Mouse (Mus musculus): Measurements from ENCODE around the gene Gm28845.
A peak's percentile ranks its signal among the peaks of the same experiment; 100 is the strongest.

Gene Gm28845

GRCm38 (mm10) chr1:65119438-65119837, at the start of gene Gm28845:
TSS of gene Gm28845 (minus strand) at chr1:65119558.
- DNase-seq (ENCODE audit: low read depth), result no peak

DNA sequence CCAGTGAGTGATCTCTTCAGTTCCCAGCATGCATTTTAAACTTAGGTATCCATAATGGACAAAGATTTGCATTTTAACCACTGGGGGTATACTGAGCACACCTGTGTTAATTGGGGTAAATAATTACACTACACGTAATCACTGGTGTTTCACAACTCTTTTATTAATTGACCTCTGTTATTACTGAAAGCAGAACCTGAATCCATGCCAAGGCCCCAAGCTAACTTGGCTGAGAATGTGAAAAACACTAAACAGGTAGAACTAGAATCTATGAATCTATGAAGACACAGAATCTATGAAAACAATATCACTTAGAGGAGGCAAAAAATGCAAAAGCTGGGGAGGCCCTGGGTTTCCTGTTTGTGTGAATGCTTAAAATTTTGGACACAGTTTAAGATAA, 48.1 kb upstream of the Gm28845 start:
- no peak for DNase-seq (ENCODE audit: low read depth)

DNA sequence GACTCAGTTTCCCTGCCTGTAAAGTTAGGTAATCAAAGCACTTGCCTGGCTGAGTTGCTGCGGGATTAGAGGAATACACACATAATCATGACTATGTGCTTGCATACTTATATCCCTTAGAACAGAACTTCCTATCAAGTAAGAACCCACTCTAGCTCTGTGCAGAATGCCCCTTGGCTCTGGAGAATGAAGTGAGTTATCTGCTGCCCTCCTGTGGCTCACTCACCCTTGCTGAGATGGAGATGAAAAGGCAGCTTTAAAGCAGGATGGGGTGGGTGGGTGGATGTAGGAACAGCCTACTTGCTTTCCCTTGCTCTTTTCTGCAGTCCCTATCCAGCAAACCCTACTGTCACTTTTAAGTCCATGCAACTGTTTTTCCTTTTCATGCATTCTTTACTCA, 42.9 kb upstream of the Gm28845 start:
- peak; percentile 48 for DNase-seq (ENCODE audit: low read depth)

- no peak for DNase-seq (ENCODE audit: low read depth)
These were observed 36.8 kb upstream of the Gm28845 start for GRCm38 (mm10) chr1:65156111-65156510.

DNA sequence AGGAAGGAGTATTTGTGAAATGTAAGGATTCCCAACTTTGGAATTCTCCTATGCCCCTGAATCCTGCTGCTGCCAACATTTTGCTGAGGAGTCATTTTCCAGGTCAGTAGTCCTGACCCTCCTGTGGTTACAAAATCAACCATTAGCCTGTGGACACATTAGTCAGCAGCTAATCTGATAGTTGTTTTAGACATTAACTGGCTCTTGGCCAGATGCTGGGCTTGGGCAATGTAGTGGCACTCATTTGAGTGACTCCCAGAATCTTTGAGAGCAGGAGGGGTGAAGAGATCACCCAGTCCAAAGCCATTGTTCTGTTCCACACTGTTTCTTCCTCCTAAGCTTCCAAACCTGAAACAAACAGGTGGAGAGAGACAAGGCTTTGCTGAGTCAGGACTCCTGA, 35.5 kb upstream of the Gm28845 start:
- DNase-seq (ENCODE audit: low read depth), result peak; percentile 90

GRCm38 (mm10) chr1:65147971-65148370, 28.6 kb upstream of the Gm28845 start:
- DNase-seq (ENCODE audit: low read depth), result no peak

DNA sequence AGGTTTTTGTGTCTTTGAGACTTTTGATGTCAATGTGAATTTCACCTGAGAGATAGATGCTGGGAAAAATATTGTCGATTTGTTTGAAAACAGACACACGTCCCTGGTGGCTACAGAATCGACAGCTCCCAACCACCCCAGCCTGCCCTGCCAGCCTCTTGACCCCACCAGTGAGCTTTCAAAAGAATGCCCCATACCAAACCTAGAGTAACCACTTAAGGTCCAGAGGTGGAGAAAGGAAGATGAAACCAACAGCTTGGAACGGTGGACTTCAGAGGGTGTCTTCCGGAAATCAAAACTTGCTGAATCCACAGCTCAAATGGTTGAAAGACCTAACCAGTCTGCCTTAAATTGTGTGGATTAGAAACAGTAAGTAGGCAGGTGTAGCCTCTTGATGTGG, 28.0 kb upstream of the Gm28845 start:
- no peak for DNase-seq (ENCODE audit: low read depth)

GRCm38 (mm10) chr1:65146601-65147000, 27.2 kb upstream of the Gm28845 start:
- DNase-seq (ENCODE audit: low read depth), result peak; percentile 77

DNA sequence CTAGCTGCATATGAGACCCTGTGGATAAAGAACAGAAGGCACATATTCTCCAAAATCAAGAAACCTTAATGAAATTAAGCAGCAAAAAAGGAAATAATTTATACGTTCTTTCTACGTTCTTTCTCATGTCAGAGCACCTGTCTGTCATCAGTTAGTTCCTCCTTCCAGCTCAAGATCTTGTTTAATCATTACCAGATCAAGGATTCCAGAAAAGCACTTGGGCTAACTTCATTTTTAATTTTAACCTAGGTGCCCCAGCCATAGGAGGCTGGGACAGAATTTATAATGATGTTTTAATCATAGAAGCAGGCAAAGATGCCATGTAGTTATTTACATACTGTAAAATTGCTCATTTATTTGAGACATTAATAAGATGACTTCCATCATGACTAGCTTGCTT, 25.4 kb upstream of the Gm28845 start:
- no peak for DNase-seq (ENCODE audit: low read depth)

DNA sequence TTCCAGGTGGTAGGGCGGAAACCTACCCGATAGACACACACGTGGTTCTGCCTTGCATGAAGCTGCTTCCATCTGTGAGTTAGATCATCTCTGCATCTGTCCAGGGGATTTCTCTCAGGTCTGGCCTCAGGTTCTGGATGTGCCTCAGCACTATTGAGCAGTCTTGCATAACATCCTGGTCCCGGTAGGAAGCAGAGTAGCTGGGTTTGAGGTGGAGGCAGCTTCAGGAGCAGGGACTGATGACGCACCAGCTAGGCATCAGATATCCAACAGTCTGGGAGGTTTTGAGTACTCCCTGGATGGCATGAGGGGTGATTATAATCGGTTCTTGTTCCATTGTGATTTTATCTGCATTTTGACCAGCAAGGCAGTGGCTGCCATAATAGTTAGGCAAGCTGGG, 18.2 kb upstream of the Gm28845 start:
- DNase-seq (ENCODE audit: low read depth), result no peak

- DNase-seq (ENCODE audit: low read depth), result no peak
These were observed 13.5 kb upstream of the Gm28845 start for GRCm38 (mm10) chr1:65132833-65133232.

GRCm38 (mm10) chr1:65131671-65132070, 12.3 kb upstream of the Gm28845 start:
- DNase-seq (ENCODE audit: low read depth), result no peak

DNA sequence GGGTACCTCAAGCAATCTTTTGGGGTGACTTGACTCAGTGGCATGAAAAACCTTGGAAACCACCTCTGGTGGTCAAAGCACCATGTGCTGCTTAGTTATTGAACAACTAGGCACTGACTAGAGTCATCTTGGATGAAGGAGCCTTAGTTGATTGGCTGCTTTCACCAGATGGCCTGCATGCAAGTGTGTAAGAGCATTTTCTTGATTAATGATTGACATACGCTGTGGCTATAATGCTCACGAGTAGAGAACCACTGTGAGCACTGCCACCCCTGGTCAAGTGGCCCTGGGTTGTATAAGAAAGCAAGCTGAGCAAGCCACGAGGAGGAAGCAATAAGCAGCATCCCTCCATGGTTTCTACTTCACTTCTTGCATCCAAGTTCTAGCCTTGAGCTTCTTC, 10.9 kb upstream of the Gm28845 start:
- no peak for DNase-seq (ENCODE audit: low read depth)

- DNase-seq (ENCODE audit: low read depth), result no peak
These were observed 10.3 kb upstream of the Gm28845 start for GRCm38 (mm10) chr1:65129634-65130180.

DNA sequence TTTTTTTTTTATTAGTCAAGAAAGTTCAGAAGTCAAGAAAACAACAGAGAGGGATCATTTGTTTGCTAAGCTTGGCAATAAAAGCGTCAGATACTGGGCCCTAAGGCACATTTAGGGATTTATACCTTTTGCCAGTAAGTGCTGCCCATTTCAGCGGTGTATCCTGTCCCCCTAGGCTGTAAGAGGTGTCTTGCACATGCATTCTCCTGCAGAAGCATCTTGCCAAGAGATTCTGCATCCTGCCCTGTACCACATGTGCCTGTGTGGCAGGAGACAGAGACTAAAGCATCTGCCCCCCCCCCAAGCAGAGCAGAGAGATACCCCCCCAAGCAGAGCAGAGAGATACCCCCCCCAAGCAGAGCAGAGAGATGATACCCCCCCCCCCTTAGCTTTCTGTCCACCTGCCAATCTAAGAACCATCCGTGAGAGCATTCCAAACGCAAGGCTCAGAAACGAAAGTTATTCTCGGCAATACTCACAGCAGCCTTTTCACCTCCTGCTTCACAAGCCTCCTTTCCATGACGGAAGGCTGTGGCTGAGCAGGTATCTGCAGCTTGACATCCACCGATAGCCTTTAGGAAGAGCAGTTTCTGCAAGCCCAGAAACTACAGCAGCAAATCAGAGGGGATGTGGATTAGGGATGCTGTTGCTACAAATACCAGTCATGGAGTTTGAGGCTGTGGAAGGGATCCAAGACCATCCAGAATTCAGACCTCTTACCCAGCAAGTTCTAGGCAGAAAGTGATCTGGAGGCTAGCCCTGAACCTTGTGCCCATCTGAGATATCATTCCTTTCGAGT, 3.4 kb upstream of the Gm28845 start, which contains the start of gene D630023F18Rik:
Gene D630023F18Rik, minus strand, starts transcription at position 641 of the 799 bp plus-strand sequence.
- no peak for DNase-seq (ENCODE audit: low read depth)

GRCm38 (mm10) chr1:65118150-65118913, 1.0 kb downstream of the Gm28845 start:
- peak; percentile 28 for DNase-seq (ENCODE audit: low read depth)

DNA sequence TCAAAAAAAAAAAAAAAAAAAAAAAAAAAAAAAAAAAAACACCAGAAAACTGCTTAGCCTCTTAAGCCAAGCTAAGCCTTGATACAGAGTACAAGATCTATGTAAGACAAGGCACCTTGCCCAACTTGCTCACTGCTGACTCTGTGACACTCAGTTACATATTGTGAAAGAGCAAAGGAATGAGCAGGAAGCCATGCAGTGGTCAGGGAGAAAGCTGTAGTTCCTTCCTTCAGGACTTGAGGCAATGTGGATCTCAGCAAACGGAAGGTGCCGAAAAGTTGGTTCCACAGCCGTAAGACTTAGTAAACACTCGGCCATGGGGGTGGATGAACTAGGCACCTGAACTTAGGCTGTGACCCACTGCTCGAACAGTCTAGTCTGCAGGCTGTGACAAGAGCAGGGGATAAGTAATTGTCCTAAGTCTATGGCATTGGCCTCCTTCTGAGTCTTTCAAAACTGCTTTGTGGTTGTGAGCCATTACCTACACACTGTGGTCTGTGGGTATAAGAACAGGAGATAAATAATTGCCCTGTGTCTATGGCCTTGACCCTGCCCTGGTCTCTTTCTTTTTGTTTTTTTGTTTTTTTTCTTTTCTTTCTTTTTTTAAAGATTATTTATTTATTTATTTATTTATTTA, 5.7 kb downstream of the Gm28845 start:
- DNase-seq (ENCODE audit: low read depth), result peak; percentile 96

GRCm38 (mm10) chr1:65112807-65113196, 6.6 kb downstream of the Gm28845 start:
- peak; percentile 60 for DNase-seq (ENCODE audit: low read depth)

- peak; percentile 84 for DNase-seq (ENCODE audit: low read depth)
These were observed 7.1 kb downstream of the Gm28845 start for GRCm38 (mm10) chr1:65112031-65112806.

GRCm38 (mm10) chr1:65109756-65110435, 9.5 kb downstream of the Gm28845 start:
- no peak for DNase-seq (ENCODE audit: low read depth)

DNA sequence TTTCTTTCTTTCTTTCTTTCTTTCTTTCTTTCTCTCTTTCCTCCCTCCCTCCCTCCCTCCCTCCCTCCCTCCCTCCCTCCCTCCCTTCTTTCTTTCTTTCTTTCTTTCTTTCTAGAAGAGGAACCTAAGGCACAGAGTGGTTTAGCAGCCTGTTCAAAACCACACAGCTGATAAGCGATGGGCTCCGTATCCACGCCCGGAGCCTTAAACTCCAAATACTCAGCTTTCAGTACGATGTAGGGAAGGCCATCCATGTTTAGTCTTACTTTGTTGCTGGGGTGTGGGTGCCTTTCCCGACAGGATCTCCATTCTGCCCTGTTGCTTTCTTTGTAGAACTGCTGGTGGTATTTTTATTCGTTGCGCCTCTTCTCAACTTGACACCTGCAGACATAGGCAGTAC, 10.2 kb downstream of the Gm28845 start:
- no peak for DNase-seq (ENCODE audit: low read depth)

Data from 416B (cell line).